Mouse (Mus musculus) CD4-positive, CD25-positive, alpha-beta regulatory T cell, adult 4 months (primary cell): ENCODE results near the gene Ccdc78. TPM values are rescaled to one million over a fixed set of nuclear protein-coding genes. Genes with fewer than 3 reads are reported as not detected.

Experiments
- ATAC-seq: one replicate; pipeline ENCODE4 v1.8.0; 2017
- polyA plus RNA-seq, 2 experiments: library from polyadenylated mRNA; unstranded; fragments of 100-300 nt; shearing (Covaris generic); gene quantifications; one replicate each; pipeline ENCODE4 v1.2.1; 2017

Ccdc78 gene
- polyA plus RNA-seq, 2 experiments from 2014 or later: 0.28 to 1.4 TPM

- ATAC-seq: no peak
These were observed 31.3 kb downstream of the Ccdc78 start for GRCm38 (mm10) chr17:25817662-25818061.

DNA sequence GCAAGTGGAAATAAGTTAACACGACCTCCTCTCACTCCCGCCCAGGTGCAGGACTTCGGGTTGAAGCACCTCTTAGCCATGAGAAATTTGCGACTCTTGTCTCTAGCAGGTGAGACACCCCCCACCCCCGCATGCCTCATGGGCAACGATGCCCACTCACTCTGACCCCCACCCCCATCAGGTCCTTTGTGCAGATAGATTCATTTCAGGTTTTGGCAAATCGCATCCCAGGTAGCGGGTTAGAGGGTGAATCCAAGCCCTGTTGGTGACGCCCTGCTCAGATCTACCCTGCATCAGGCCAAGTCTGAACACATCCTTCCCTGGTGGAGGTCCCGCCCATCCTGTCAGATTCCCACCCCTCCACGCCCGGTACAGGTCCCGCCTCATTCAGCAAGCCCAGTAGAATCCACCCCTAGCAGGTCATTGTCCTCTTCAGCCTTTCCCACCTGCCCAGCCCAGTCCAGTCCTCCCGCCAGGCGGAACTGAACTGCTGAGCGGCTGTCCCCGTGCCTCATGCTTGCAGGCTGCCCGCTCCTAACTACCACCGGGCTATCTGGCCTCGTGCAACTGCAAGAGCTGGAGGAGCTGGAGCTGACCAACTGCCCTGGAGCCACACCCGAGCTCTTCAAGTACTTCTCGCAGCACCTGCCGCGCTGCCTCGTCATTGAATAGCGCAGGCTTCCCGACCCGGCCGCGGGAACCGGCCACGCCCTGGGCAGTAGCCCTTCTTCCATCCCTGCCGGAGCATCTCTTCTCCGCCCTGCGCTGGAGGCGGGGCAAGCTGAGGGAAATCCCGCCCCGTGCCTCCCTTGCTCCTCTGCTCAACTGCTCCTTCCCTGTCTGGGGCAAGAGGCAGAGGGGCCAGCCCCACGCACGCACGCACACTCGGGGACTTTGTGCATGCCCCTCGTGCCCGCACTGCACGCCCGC lies 32.7 kb downstream of the Ccdc78 start:
- ATAC-seq: no peak

DNA sequence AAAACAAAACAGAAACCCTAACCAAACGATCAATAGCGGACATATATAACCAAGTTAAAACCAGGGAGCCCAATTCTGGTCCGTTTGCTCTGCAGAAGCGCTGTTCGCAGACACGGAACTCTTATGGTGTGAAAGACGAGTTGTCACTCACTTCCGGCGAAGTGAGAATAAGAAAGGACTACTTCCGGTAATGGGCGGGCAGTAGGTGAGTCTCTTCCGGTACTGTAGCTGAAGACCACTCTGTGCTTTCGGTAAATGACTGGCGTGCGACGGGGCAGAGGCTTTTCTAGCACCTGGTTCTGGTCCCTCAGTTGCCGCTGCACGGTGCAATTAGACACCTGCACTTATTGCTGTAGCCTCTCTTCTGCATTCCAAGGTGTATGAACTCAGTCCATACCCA lies 37.1 kb downstream of the Ccdc78 start, which contains the start of gene Wdr24:
Gene Wdr24, plus strand, starts transcription at position 176 of the 400 bp plus-strand sequence.
- ATAC-seq: peak; percentile 99

DNA sequence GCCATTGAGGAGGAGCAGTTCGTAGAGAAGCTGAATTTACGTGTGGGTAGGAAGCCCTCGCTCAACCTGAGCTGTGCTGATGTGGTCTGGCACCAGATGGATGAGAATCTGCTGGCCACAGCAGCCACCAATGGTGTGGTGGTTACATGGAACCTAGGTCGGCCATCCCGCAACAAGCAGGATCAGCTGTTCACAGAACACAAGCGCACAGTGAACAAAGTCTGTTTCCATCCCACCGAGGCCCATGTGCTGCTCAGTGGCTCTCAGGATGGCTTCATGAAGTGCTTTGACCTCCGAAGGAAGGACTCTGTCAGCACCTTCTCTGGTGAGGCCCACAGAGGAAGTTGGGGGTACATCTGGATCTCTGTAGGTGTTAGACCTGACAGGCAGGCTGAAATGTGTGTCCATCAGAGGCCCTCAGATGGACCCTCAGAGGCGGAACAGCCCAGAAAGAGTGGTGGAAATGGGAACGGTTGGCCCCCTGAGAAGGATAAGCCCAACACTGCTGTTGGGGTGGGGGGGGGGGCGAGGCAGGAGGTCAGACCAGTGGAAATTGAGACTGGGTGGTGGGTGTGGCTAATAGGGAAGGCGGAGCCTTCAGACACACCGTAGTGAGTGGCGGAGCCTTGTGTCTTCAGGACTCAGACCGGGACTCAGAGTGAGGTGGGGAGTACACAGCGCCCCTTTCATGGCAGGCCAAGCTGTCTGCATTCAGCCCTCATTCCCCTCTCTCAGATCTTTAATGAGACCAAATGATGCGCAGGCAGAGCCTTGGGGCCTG lies 38.2 kb downstream of the Ccdc78 start:
- ATAC-seq: no peak

DNA sequence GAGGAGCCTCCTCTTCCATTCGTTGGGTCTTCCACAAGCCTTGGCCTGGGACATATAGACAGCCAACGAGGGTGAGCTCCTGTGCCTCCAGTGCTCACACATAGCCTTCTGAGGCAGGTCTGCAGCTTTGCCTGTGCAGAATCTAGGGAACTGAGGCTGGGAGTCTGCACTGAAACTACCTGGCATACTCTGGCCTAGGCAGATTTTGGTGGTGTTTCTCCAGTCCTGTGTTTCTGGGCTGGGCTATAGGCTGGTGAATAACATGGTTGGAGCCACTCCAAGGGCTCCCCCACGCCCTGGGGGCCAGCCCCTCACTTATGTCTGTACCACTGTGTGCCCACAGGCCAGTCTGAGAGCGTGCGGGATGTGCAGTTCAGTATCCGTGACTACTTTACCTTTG lies 38.9 kb downstream of the Ccdc78 start:
- ATAC-seq: no peak

DNA sequence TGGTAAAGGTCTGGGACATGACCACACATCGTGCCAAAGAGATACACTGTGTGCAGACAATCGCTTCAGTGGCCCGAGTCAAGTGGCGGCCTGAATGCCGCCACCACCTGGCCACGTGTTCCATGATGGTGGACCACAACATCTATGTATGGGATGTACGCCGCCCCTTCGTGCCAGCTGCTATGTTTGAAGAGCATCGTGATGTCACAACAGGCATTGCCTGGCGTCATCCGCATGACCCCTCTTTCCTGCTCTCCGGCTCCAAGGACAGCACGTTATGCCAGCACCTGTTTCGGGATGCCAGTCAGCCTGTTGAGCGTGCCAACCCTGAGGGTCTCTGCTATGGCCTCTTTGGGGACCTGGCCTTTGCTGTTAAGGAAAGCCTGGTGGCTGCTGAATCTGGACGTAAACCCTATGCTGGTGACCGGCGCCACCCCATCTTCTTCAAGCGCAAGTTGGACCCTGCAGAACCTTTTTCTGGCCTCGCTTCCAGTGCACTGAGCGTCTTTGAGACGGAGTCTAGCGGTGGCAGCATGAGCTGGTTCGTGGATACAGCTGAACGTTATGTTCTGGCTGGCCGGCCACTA lies 39.7 kb downstream of the Ccdc78 start:
- ATAC-seq: no peak

DNA sequence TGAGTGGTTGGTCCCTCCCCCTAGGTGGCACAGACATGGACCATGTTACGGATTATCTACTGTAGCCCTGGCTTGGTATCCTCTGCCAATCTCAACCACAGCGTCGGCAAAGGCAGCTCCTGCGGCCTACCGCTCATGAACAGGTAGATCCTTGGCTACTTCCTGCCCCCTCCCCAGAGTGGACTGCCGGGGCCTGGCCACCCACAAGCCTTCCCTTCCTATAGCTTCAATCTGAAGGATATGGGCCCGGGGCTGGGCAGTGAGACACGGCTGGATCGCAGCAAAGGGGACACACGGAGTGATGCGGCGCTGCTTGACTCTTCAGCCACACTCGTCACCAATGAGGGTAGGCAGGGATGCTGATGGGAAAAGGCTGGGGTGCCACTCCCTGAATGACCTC lies 40.6 kb downstream of the Ccdc78 start:
- no peak for ATAC-seq

- no peak for ATAC-seq
These were observed 41.3 kb downstream of the Ccdc78 start for GRCm38 (mm10) chr17:25827546-25828222.

DNA sequence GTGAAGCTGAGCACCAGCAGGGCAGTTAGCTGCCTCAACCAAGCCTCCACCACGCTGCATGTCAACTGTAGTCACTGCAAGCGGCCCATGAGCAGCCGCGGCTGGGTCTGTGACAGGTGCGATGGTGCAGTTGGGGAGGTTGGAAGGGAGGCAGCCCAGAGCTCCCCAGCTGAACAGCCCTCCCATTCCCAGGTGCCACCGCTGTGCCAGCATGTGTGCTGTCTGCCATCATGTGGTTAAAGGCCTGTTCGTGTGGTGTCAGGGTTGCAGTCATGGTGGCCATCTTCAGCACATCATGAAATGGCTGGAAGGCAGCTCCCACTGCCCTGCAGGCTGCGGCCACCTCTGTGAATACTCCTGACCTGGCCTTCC lies 41.8 kb downstream of the Ccdc78 start:
- ATAC-seq: no peak

DNA sequence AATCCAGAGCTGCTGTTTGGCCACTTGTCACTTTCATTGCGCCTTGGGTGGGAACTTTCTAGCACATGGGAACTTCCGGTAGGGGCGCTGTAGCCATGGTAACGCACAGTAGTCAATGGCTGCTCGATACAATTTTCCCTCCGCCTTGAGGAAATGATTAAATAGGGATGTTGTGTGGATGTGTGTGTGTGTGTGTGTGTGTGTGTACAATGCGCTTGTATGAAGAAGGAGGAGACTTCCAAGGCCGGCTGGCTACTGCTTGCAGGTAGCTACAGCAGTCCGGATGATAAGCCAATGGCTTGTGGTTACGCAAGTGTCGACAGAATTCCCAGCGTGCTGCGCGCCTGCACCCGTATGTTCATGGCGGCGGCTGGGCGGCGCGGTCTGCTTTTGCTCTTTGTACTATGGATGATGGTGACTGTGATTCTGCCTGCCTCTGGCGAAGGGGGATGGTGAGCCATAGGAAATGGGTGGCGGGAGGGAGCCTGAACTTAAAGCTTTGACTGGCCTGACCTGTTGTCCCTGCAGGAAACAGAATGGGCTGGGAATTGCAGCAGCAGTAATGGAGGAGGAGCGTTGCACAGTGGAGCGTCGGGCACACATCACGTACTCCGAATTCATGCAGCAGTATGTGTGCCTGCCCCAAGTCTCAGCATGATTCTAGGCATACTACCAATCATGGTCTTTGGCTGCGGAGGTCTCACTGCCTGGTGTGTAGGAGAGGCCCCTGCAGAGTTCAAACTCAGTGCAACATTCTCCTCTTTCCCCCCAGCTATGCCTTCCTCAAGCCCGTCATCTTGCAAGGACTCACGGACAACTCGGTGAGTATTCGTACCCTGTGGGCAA lies 42.6 kb downstream of the Ccdc78 start, which contains the start of gene Jmjd8:
Gene Jmjd8, plus strand, starts transcription at position 156 of the 846 bp plus-strand sequence.
- peak; percentile 70 for ATAC-seq

DNA sequence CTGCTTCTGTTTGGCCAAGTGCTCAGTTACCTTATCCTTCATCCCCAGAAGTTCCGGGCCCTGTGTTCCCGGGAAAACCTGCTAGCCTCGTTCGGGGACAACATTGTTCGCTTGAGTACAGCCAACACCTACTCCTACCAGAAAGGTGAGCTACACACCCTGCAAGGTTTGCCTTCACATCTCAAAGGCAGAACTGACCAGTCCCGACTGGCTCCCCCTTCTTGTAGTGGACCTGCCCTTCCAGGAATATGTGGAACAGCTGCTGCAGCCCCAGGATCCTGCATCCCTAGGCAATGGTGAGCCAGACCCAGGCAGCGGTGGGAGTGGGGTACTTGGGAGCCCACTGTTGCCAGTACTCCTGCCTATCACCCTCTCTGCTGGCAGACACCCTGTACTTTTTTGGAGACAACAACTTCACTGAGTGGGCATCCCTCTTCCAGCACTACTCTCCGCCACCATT lies 43.2 kb downstream of the Ccdc78 start:
- ATAC-seq: no peak

DNA sequence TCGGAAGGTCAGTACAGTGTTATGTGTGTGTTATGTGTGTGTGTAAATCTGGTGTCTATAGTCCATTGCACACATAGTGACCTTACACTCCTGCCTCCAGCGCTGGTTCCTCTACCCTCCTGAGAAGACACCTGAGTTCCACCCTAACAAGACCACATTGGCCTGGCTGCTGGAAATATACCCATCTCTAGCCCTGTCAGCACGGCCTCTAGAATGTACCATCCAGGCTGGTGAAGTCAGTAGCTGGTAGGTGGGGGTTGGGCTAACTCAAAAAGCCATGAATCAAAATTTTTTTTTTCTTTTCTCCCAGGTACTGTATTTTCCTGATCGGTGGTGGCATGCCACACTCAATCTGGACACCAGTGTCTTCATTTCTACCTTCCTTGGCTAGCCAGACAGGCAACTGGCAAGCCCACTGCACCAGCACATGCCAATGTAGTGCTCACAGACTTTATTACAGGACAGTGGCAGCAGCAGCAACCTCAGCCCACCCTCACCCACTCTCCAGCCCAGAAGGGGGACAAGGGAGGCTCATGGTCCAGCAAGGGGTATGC lies 43.9 kb downstream of the Ccdc78 start:
- ATAC-seq: no peak

GRCm38 (mm10) chr17:25830806-25831431 lies 44.5 kb downstream of the Ccdc78 start:
- no peak for ATAC-seq

GRCm38 (mm10) chr17:25831451-25832281 lies 45.3 kb downstream of the Ccdc78 start:
- no peak for ATAC-seq

DNA sequence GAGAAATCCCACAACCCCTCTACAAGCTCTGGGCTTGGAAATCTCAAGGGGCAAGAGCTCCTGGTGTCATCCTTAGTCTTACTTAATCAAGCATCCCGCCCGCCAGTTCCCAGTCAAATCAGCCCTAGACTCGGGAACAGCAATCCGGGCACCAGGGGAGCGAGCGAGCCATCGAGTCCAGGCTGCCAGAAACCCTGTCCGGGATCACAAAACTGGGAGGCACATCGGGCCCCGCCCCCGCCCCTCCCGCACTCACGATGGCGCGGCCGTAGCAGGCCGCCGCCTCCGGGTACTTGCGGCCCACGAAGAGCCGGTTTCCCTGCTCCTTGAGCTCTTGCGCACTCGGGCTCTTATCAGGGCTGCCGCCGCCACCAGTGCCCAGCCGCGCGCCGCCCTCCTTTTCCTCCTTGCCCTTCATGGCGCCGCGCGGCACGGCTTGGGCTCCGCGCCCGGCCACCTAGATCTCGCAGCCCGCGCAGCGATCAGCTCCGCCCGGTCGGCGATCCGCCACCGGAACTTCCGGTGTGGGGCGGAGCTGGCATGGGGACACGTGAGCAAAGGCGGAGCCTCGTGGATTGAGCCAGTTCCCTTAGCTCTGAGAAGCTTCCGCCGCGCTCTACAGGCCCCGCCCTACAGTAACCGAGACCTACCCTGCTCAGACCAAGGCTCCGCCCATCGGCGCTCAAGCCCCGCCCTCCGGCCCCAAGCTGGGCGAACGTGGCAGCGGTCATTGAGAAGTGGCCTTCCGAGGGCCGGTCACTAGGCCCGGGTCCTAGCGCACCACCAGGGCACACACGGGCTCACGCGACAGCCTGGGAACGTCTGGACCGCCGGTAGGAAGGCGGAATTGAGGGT lies 46.3 kb downstream of the Ccdc78 start:
- ATAC-seq: peak; percentile 93

- peak; percentile 21 for ATAC-seq
These were observed 46.9 kb downstream of the Ccdc78 start, which contains the start of gene Stub1 for GRCm38 (mm10) chr17:25833291-25833663. Stub1 (minus strand) TSS chr17:25833404.

- no peak for ATAC-seq
These were observed 47.7 kb downstream of the Ccdc78 start for GRCm38 (mm10) chr17:25833961-25834594.

DNA sequence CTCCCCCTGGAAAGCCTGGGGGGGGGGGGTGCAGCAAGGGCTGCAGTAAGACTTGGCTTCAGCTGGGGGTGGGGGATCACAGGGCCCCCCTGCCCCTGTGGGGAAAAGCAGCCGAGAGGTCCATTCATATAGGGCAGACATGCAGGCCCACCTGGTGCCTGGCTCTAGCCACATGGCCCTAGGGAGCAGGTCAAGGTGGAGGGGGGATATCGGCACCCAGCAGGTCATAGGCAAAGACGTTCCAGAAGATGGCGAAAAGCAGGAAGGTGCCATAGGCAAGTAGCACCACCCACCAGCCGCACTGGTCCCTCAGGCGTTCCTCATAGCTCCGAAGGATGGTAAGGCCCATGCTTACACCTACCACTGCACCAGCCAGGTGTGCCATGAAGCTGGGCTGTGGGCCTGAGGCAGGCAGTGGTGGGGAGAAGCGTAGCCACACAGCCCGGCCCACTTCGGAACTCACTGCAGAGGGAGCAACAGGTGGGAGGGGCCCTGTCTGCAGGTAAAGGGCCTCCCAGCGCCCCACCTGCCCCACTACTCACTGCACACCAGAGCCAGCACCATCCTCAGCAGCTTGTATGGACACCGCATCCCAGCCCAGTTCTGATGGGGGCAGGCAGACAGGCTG lies 48.3 kb downstream of the Ccdc78 start:
- no peak for ATAC-seq
